Mouse (Mus musculus): ENCODE measurements at regions not wholly inside any gene's neighbourhood (a gene's known extent, or its start where the extent isn't known, plus 50 kb on each side); places are given as distances from the start of the nearest gene placed in this dataset.

GRCm38 (mm10) chr3:54530251-54530650 is 162.4 kb upstream of the Supt20 start:
- Histone ChIP-seq H3K4me1 (ENCODE audit: control insufficient read depth, insufficient read depth, low read depth, low read length) (no peaks in the 10 kb centered on the region), H3K4me2 (ENCODE audit: low read length) (no peak overlapping the region), H3K27ac (ENCODE audit: low read depth, low read length) (no peak overlapping the region), H3K9me3 (ENCODE audit: control insufficient read depth, low read length) (peaks cover 6% of the 10 kb centered on the region), H3K4me3 (ENCODE audit: low read length) (no peak overlapping the region), H3K27me3 (replicated peaks; ENCODE audit: control insufficient read depth, insufficient read depth, low read length) (no peaks in the 10 kb centered on the region), H3K36me3 (ENCODE audit: control insufficient read depth, insufficient read depth, low read length) (no peaks in the 10 kb centered on the region), H3K9ac (ENCODE audit: low read depth, low read length) (no peak overlapping the region)
- no peak for ATAC-seq
- 58% methylated on average over 6 of the region's 6 CpGs for WGBS

DNA sequence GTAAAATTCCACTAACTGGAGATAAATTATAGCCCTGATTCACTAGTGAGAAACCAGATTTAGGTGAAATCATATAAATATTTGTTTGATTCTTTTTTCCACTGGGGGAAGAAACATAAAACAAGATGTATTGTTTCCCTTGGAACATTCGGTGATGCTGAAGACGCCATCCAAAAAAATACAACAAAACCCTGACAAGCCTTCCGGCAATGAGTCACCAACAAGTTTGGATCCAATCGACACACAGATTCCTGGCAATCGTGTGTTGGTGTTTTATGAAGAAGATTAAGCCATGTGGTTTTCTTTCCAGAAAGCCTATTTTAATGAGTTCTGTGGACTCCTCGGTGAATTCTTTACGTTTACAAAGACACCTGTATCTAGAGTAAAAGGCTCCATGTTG is 157.2 kb upstream of the Supt20 start:
- no peaks in the 10 kb centered on the region for H3K9me3 ChIP-seq (ENCODE audit: control insufficient read depth, low read length)
- no peak overlapping the region for H3K4me2 ChIP-seq (ENCODE audit: low read length)
- H3K4me3 ChIP-seq (ENCODE audit: low read length), result no peak overlapping the region
- no peaks in the 10 kb centered on the region for H3K36me3 ChIP-seq (ENCODE audit: control insufficient read depth, insufficient read depth, low read length)
- no peak overlapping the region for H3K9ac ChIP-seq (ENCODE audit: low read depth, low read length)
- ATAC-seq, result no peak
- no peak overlapping the region for H3K27ac ChIP-seq (ENCODE audit: low read depth, low read length)
- no peaks in the 10 kb centered on the region for H3K4me1 ChIP-seq (ENCODE audit: control insufficient read depth, insufficient read depth, low read depth, low read length)
- H3K27me3 ChIP-seq (replicated peaks; ENCODE audit: control insufficient read depth, insufficient read depth, low read length), result no peaks in the 10 kb centered on the region
- WGBS, result 87% methylated on average over 7 of the region's 7 CpGs

DNA sequence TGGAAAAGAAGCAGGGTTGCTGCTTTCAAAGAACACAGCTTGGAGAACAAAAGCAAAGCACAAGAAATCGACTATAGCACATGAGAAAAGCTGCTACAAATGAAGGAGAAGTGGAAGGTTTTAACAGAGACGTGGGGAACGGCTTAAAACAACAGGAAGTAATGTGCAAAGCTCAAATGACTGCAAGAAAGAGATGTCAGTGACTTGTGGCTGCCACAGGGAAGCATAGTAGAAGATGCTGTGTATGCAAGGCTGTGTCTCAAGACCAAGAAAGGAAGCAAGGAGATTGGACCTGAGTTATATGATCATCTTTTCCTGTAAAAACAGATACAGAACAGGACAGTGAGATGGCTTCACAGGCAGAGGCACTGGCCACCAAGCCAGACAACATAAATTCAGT is 154.6 kb upstream of the Supt20 start:
- ATAC-seq, result no peak
- H3K27ac ChIP-seq (ENCODE audit: low read depth, low read length), result no peak overlapping the region
- H3K4me2 ChIP-seq (ENCODE audit: low read length), result no peak overlapping the region
- H3K9me3 ChIP-seq (ENCODE audit: control insufficient read depth, low read length), result peaks cover 3% of the 10 kb centered on the region; the same call in 1 of the 2 replicates
- H3K4me3 ChIP-seq (ENCODE audit: low read length), result no peak overlapping the region
- no peaks in the 10 kb centered on the region for H3K36me3 ChIP-seq (ENCODE audit: control insufficient read depth, insufficient read depth, low read length)
- H3K4me1 ChIP-seq (ENCODE audit: control insufficient read depth, insufficient read depth, low read depth, low read length), result no peaks in the 10 kb centered on the region
- WGBS, result 69% methylated on average over 3 of the region's 3 CpGs
- no peak overlapping the region for H3K9ac ChIP-seq (ENCODE audit: low read depth, low read length)
- H3K27me3 ChIP-seq (replicated peaks; ENCODE audit: control insufficient read depth, insufficient read depth, low read length), result no peaks in the 10 kb centered on the region

DNA sequence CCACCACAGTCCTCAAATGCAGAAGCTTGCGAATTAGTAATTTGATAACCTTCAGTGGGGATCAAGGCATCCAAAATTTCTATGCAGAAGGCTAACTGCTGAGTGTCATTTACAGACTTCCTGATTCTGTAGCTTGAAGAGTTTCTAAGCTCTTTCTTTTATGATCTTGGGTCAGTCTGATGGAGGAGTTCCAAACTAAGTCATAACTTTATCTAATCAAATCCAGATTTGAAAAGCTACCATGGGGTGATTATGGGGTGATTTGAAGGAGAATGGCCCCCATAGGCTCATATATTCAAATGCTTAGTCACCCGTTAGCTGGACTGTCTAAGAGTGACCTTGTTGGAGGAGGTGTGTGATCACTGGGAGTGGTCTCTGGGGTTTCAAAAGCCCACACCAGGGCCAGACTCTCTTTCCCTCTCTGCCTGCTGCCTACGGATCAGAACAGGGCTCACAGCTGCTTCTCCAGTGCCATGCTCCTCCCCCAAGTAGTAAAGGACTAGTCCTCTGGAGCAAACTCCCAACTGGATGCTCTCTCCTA is 152.0 kb upstream of the Supt20 start:
- no peak overlapping the region for H3K4me3 ChIP-seq (ENCODE audit: low read length)
- WGBS, result 76% methylated on average over 3 of the region's 3 CpGs
- no peaks in the 10 kb centered on the region for H3K27me3 ChIP-seq (replicated peaks; ENCODE audit: control insufficient read depth, insufficient read depth, low read length)
- H3K4me2 ChIP-seq (ENCODE audit: low read length), result no peak overlapping the region
- H3K4me1 ChIP-seq (ENCODE audit: control insufficient read depth, insufficient read depth, low read depth, low read length), result no peaks in the 10 kb centered on the region
- no peak overlapping the region for H3K27ac ChIP-seq (ENCODE audit: low read depth, low read length)
- H3K9me3 ChIP-seq (ENCODE audit: control insufficient read depth, low read length), result peaks cover 3% of the 10 kb centered on the region; the same call in 1 of the 2 replicates
- H3K36me3 ChIP-seq (ENCODE audit: control insufficient read depth, insufficient read depth, low read length), result no peaks in the 10 kb centered on the region
- H3K9ac ChIP-seq (ENCODE audit: low read depth, low read length), result no peak overlapping the region
- no peak for ATAC-seq

- H3K9me3 ChIP-seq (ENCODE audit: control insufficient read depth, low read length), result peaks cover 3% of the 10 kb centered on the region; the same call in 1 of the 2 replicates
- H3K36me3 ChIP-seq (ENCODE audit: control insufficient read depth, insufficient read depth, low read length), result no peaks in the 10 kb centered on the region
- no peak for ATAC-seq
- no peak overlapping the region for H3K4me2 ChIP-seq (ENCODE audit: low read length)
- no peak overlapping the region for H3K27ac ChIP-seq (ENCODE audit: low read depth, low read length)
- no peaks in the 10 kb centered on the region for H3K4me1 ChIP-seq (ENCODE audit: control insufficient read depth, insufficient read depth, low read depth, low read length)
- no peaks in the 10 kb centered on the region for H3K27me3 ChIP-seq (replicated peaks; ENCODE audit: control insufficient read depth, insufficient read depth, low read length)
- no peak overlapping the region for H3K4me3 ChIP-seq (ENCODE audit: low read length)
- WGBS, result 85% methylated on average over 5 of the region's 5 CpGs
- H3K9ac ChIP-seq (ENCODE audit: low read depth, low read length), result no peak overlapping the region
Measured at GRCm38 (mm10) chr3:54541389-54541788, 151.2 kb upstream of the Supt20 start.

DNA sequence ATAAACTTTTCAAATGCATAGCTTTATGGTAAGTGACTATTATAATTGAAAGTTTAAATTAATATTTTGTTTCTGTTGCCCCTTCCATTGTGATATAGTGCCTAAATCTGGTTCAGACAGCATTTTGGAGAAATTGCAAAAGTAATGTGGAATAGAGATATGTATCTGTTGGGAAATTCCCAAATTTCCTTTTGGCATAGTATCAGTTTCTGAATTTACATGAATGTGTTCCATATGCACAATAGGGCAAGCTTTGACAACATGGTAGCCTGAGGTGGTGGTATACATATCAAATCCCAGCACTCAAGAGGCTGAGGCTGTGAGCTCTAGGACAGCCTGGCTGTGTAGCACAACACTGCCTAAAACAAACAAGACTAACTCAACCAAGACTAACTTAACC is 147.2 kb upstream of the Supt20 start:
- ATAC-seq, result no peak
- Histone ChIP-seq H3K4me1 (ENCODE audit: control insufficient read depth, insufficient read depth, low read depth, low read length) (no peaks in the 10 kb centered on the region), H3K27me3 (replicated peaks; ENCODE audit: control insufficient read depth, insufficient read depth, low read length) (no peaks in the 10 kb centered on the region), H3K9ac (ENCODE audit: low read depth, low read length) (no peak overlapping the region), H3K4me3 (ENCODE audit: low read length) (no peak overlapping the region), H3K4me2 (ENCODE audit: low read length) (no peak overlapping the region), H3K9me3 (ENCODE audit: control insufficient read depth, low read length) (peaks cover 3% of the 10 kb centered on the region; the same call in 1 of the 2 replicates), H3K36me3 (ENCODE audit: control insufficient read depth, insufficient read depth, low read length) (no peaks in the 10 kb centered on the region), H3K27ac (ENCODE audit: low read depth, low read length) (no peak overlapping the region)

DNA sequence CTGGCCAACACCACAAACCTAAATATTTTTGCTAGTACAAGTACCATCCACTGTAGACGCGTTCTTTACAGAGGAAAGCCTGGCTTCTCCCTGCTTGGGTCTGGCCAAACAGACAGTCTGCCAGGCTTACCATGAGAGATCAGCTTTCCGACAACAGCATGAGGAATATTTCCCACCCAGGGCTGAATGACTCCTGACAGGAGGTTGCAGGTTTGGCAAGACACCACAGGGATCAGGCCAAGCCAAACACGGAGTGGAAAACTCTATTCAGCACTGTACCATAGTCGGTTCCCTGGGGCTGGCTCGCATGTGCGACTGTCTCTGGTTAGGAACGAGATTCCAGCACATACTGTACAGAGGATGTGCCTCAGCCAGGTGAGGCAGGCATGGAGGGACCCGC is 140.7 kb upstream of the Supt20 start:
- 75% methylated on average over 9 of the region's 9 CpGs for WGBS
- Histone ChIP-seq H3K4me1 (ENCODE audit: control insufficient read depth, insufficient read depth, low read depth, low read length) (no peaks in the 10 kb centered on the region), H3K27me3 (replicated peaks; ENCODE audit: control insufficient read depth, insufficient read depth, low read length) (no peaks in the 10 kb centered on the region), H3K9me3 (ENCODE audit: control insufficient read depth, low read length) (peaks cover 2% of the 10 kb centered on the region; the same call in 1 of the 2 replicates), H3K36me3 (ENCODE audit: control insufficient read depth, insufficient read depth, low read length) (no peaks in the 10 kb centered on the region), H3K4me2 (ENCODE audit: low read length) (no peak overlapping the region), H3K9ac (ENCODE audit: low read depth, low read length) (no peak overlapping the region), H3K27ac (ENCODE audit: low read depth, low read length) (no peak overlapping the region), H3K4me3 (ENCODE audit: low read length) (no peak overlapping the region)
- peak; percentile 30 for ATAC-seq

GRCm38 (mm10) chr3:54555954-54556353 is 136.7 kb upstream of the Supt20 start:
- no peak overlapping the region for H3K4me3 ChIP-seq (ENCODE audit: low read length)
- H3K27ac ChIP-seq (ENCODE audit: low read depth, low read length), result no peak overlapping the region
- no peak overlapping the region for H3K4me2 ChIP-seq (ENCODE audit: low read length)
- H3K4me1 ChIP-seq (ENCODE audit: control insufficient read depth, insufficient read depth, low read depth, low read length), result no peaks in the 10 kb centered on the region
- ATAC-seq, result no peak
- WGBS, result 90% methylated on average over 2 of the region's 2 CpGs
- no peaks in the 10 kb centered on the region for H3K27me3 ChIP-seq (replicated peaks; ENCODE audit: control insufficient read depth, insufficient read depth, low read length)
- H3K36me3 ChIP-seq (ENCODE audit: control insufficient read depth, insufficient read depth, low read length), result no peaks in the 10 kb centered on the region
- no peak overlapping the region for H3K9ac ChIP-seq (ENCODE audit: low read depth, low read length)
- peaks cover 2% of the 10 kb centered on the region; the same call in 1 of the 2 replicates for H3K9me3 ChIP-seq (ENCODE audit: control insufficient read depth, low read length)

- no peaks in the 10 kb centered on the region for H3K36me3 ChIP-seq (ENCODE audit: control insufficient read depth, insufficient read depth, low read length)
- ATAC-seq, result no peak
- H3K4me1 ChIP-seq (ENCODE audit: control insufficient read depth, insufficient read depth, low read depth, low read length), result no peaks in the 10 kb centered on the region
- no peaks in the 10 kb centered on the region for H3K27me3 ChIP-seq (replicated peaks; ENCODE audit: control insufficient read depth, insufficient read depth, low read length)
- 88% methylated on average over 2 of the region's 2 CpGs for WGBS
- no peak overlapping the region for H3K9ac ChIP-seq (ENCODE audit: low read depth, low read length)
- H3K4me3 ChIP-seq (ENCODE audit: low read length), result no peak overlapping the region
- peaks cover under 1% of the 10 kb centered on the region; the same call in 1 of the 2 replicates for H3K9me3 ChIP-seq (ENCODE audit: control insufficient read depth, low read length)
- H3K4me2 ChIP-seq (ENCODE audit: low read length), result no peak overlapping the region
- H3K27ac ChIP-seq (ENCODE audit: low read depth, low read length), result no peak overlapping the region
Measured at GRCm38 (mm10) chr3:54559053-54559452, 133.6 kb upstream of the Supt20 start.

GRCm38 (mm10) chr3:54559527-54559926 is 133.1 kb upstream of the Supt20 start:
- H3K4me3 ChIP-seq (ENCODE audit: low read length), result no peak overlapping the region
- H3K27me3 ChIP-seq (replicated peaks; ENCODE audit: control insufficient read depth, insufficient read depth, low read length), result no peaks in the 10 kb centered on the region
- no peak overlapping the region for H3K4me2 ChIP-seq (ENCODE audit: low read length)
- ATAC-seq, result no peak
- no peaks in the 10 kb centered on the region for H3K4me1 ChIP-seq (ENCODE audit: control insufficient read depth, insufficient read depth, low read depth, low read length)
- no peak overlapping the region for H3K9ac ChIP-seq (ENCODE audit: low read depth, low read length)
- no peaks in the 10 kb centered on the region for H3K36me3 ChIP-seq (ENCODE audit: control insufficient read depth, insufficient read depth, low read length)
- H3K27ac ChIP-seq (ENCODE audit: low read depth, low read length), result no peak overlapping the region
- WGBS, result 89% methylated on average over 2 of the region's 2 CpGs
- H3K9me3 ChIP-seq (ENCODE audit: control insufficient read depth, low read length), result no peaks in the 10 kb centered on the region

All from hindbrain, embryonic 16.5 days (tissue).